Mouse (Mus musculus) Muller cell, postnatal 12 days (primary cell): ENCODE results near the gene Kirrel.

Experiments used
- DNase-seq: peaks from one replicate; pipeline ENCODE4 v3.0.0-alpha.2; 2015; ENCODE audit errors: inconsistent ontology term

The Kirrel gene

DNA sequence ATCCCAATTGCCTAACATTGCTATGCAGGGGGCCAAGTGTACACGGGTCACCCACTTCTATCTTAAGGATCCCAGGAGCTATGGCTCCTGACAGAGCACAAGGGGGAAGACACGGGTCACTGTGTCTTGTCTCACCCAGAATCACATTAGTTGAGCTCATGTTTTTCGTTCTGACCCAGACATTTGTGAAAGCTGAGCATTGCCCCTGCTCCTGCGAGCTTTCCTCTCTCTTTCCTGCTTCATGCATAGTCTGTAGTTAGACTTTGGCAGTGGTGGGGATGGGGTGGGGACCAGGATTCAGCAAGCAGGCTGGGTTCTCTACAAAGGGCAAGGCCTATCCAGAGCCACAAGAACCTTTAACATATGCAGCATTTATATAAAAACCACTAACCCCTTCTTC, 94.8 kb downstream of the Kirrel start:
- DNase-seq, result no peak

DNA sequence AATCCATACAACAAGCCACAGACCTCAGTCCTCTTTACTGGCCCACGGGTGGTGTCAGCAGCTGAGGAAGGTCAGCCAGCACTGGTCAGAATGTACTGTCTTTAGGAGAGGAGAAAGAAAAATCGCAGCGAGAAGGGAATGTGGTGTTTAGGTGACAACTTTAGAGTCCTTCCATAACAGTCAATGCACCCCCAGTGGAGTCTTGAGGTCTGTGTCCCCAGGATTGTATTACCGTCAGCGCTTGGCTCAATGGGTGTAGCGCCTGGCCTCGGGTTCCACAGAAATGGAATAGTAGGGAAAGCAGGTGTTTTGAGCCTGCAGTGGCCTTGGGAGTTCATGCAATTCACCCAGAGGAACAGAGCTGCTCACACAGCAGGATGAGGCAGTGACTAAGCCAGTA, 95.2 kb downstream of the Kirrel start:
- no peak for DNase-seq

DNA sequence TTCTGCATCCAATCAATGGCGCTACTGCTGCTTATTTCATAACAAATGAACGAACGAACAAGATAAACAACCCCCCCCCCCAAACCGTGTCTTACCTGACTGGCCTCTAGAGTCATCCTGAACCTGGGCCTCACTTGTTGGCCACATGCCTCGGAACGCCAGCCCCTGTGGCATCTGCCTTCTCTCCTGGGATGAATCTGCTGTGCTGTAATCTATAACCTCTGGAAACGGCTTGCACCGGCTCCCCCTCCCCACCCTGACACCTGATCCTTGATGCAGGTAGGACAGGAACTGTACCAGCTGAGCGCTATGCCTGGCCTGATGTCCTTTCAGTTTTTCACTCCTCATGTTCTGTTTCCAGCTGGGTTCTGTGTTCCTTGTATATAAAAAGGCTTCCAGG, 96.9 kb downstream of the Kirrel start:
- DNase-seq, result no peak

DNA sequence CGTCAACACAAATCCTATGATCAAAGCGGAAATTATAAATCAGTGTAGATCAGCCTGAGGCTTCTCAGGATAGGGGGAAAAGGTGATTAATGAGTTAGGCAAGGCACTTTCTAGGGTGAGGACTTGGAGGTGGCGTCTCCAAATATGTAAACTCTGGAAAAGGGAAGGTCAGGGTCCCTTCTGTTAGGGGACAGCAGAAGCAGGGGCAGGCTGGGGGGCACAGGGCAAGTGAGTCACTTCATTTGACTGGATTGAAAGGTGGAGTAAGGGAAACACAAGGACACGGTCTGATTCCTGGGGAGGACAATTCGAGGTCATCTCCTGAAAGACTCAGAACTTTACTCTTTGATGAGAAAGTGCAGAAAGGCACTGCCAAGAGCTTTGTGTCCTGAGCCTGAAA, 97.6 kb downstream of the Kirrel start:
- no peak for DNase-seq

DNA sequence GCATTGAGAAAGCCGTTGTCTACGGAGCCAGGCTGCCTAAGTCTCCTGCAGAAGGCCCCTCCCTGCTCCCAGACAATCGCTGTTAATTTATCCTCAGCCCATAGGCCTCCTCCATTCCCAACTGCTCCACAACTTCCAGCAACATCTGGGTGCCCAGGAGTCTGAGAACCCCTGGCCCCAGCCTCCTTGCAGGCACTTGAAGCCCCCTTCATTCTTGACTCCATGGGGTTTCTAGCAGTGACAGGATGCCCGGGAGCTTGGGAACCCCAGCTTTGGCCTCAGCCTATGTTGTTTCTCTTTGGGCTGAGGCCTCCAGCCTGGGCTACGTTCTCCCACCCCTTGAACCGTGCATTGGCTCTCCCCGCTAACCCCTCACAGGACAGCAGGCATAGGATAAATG, 98.4 kb downstream of the Kirrel start:
- DNase-seq, result no peak

DNA sequence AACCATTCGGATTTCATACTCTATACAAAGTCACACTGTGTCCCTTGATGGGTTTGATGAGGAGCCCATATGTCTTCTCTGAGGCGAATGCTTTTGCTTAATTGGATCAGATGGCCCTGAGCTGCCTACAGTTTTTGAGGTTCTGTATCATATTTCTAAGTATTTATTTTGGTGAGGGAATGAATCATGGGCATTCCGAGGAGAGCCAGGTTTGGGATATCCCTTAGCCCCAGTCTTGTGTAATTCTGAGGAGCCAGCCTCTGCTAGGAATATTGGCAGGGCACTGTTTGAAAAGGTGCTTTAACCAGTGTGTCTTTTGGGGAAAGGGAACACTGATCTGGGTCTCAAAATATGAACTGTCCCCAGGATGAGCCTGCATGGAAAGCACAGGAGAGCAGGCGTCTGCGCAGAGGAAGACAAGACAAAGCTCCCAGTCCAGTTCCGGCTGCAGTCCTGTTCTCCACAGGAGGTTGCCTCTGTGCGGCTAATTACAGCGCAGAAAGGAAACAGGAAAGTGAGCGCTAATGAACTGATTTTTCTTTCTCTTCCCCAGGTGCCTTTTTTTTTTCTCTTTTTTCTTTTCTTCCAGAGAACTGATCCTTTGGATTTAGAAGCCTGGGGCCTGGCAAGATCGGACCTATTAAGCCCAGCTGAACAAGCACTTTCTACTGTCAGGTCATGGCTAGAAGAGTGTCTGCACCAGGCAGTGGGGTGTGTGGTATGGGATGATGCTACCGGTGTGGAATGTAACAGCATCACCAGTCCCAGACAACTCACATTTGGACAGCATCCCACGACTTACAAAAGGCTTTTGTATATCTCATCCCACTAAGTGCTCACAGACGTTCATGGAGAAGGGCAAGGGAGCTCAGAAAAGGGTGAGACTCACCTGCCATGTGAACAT, 101.7 kb downstream of the Kirrel start:
- peak; percentile 97 for DNase-seq

DNA sequence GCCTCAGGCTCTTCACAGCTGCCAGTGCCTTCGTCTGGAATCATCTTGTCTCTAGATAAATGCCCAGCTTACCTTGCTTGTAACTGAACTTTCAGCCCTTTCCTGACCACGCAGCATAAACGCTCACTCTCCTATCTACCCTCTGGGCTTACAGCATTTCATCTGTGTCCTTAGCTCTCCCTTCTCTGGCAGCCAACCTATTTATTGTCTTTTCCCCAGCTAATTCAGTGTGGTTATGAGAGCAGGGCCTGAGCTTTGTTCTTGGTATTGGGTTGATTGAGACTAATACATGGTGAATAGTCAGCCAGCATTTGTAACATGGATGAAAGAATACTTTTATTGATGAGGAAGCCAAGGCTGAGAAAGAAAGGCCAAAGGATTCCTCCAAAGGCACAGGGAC, 102.4 kb downstream of the Kirrel start:
- DNase-seq, result peak; percentile 85

DNA sequence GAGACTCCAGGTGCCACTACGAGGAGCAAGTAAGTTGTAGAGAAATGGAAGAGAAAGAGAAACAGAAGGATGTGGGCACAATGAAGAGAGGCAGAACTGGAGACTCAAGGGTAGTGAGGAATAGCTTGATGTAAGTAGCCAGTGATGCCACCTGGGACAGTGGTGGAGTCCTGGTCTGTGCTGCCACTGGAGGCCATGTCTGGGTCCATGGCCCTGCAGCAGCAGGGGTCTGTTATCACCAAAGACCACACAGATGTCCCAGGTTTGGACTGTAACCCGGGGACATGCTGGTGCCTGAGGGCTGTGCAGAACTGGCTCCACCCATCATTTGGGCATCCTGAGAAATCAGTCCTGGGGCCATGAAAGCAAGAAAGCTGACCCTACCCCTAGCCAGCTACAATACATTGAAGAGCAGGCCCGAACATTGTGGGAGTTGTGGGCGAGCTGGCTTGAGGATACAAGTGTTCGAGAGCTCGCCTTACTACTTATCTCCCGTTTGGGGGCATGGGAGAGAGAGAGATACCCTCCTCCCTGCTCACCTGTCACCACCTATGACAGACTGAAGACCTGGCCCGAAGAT, 107.1 kb downstream of the Kirrel start:
- no peak for DNase-seq

DNA sequence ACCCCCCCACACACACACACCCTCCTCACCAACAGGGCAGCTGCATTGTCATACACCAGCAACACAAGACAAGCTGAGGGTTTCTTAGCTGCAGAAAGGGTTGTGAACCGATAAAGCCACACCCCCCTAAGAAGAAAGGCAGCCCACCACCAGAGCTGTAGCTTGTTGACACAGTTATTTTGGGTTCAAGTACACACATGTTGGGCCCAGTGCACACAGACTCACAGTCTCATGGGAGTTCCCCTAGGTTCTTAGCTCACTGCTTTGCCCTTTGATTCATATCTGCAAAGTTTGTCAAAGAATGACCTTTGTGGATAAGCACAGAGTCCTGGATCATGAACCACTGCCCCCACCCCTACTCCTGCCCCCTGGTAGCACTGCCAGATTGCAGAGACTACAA, 120.6 kb downstream of the Kirrel start:
- no peak for DNase-seq

DNA sequence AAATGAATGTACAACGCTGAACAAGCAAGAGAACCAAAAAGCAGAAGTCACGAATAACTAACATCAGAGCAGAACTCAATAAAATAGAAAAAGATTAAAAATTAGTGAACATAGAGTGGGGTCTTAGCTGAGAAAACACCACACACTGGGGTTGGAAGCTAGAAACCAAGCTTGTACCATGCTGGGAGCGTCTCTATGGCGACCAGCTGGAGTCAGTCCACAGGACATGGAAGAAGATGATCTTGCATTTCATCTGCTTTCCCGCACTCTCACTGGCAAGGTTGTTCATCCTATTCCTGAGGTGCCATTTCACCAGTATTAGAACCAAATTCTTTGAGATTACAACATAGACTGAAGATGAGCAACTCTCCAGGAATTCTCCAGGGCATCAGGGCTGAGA, 126.7 kb downstream of the Kirrel start:
- peak; percentile 49 for DNase-seq

DNA sequence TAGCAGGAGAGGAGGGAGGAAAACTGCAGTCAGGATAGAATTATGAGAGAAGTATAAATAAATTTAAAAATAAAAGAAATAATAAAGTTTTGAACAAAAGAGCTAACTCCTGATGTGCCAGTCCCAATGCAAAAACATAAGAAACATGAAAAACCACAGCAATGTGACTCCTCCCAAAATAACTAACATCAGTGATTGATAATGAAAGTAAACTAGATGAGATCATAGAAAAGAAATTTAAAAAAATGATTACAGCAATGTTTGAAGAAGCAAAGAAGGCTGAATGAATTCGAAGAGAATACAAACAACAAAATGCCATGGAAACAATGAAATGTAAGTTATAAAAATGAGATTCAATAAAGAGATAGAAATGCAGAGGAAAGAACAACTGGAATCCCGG, 132.8 kb downstream of the Kirrel start:
- no peak for DNase-seq

DNA sequence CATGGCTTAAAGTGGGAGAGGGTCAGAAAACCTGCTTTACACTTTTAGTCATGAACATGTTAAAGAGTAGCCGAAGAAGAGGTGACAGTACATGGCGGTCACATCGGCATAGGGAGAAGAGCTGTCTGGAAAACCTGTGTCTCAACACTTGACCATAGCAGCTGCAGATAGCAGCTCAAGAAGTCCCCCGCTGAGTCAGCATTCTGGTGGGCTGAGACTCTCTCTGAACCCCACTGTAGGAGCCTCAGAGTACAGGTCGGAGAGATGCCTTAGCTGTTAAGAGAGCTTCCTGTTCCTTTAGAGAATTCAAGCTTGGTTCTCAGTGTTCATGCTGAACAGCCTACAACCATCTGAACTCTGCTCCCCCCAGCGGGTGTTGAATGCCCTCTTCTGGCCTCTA, 136.0 kb downstream of the Kirrel start:
- no peak for DNase-seq

DNA sequence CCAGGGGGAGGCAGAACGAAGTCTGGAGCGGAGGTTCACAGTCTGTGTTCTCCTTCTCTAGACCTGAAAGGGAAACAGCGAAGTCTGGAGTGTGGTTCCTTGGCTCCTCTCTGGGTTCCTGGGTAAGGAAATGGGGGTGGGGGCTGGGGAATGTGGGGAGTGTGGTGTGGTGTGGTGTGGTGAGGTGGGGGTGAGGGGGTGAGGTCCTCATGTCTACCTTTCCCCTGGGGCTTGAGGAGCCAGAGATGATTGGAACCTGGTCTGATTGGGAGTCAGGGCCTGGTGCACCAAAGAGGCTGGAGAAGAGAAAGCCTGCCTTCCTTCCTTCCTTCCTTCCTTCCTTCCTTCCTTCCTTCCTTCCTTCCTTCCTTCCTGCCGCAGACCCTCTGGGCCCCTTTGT, 140.5 kb downstream of the Kirrel start:
- DNase-seq, result no peak

DNA sequence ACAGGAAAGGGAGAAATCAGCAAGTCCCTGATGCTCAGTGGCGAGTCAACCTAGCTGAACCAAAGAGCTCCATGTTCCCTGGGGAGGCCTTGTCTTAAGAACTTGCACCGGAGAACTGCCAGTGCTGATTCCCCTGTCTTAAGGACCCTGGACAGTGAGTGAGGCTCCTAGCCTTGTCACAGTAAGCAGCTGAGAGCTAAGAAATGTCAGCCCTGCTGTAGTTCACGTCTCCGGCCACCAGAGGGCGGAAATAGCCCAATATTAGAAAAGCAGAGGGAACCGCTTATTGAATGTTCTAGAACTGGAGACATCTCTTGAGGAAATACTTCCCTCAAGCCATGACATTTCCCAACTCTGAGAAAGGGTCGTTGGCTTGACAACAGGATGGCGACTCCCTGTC, 141.2 kb downstream of the Kirrel start:
- DNase-seq, result peak; percentile 67

DNA sequence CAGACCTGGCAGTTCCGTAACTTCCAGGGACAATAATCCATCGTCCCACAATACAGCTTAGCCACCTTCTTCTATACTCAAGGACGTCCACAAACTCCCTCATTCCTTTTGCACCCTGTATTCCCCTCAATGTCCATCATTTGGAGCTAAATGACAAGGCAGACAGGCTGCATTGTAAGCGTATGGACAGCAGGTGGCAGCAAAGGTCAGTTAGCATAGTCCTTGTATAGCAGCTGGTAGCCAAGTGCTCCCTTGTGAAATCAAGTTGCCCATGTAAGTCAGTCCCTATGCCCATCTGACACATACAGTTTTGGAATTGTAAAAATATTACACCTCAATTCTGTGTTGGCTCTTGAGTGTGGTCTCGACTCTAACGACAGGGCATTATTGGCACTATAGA, 143.7 kb downstream of the Kirrel start:
- peak; percentile 68 for DNase-seq
